Mouse (Mus musculus): ENCODE results near the gene Apc2.

DNA sequence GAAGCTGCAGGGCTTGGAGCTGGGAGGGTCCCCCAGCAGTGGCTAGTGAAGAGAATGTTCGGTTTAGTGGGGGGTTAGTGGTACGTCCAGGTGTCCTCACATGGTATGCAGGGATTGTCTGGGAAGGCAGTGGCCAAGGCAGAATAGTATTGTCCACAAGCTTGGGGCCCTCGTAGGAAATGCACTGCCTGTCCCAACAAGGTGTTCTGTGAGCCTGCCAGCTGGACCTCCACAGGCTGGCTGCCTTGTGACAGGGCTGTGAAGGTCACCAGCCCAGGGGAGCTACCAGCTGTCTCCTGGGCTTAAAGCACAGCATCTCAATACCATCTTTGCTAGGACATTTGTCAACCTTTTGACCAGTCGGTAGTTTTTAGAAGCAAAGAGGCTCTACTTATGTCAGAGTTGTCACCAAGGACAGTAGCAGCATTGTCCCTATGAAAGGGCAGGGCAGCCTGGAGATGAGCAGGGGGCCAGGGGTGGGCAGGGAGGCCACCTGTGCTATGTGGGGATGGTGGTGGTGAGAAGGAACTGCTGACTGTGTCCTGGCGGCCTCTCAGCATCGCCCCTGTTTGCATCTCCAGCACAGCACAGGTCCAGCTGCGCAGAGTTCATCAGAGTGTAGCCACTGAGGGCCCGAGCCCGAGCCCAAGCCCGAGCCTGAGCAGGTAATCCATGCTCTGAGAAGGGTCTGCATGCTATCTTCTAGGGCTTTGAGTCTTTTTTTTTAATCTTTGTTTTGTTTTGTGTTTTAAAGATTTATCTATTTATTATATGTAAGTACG, 43.1 kb upstream of the Apc2 start:
- TF ChIP-seq POLR2A (IDR thresholded peaks at IDR 0.05; ENCODE audit: insufficient read length, low read depth) (no peak), MAX (IDR thresholded peaks at IDR 0.05; ENCODE audit: low read depth) (no peak)
